Mouse (Mus musculus): ENCODE data around the gene Epb41l2.
A peak's percentile ranks its signal among the peaks of the same experiment; 100 is the strongest.

Gene Epb41l2

DNA sequence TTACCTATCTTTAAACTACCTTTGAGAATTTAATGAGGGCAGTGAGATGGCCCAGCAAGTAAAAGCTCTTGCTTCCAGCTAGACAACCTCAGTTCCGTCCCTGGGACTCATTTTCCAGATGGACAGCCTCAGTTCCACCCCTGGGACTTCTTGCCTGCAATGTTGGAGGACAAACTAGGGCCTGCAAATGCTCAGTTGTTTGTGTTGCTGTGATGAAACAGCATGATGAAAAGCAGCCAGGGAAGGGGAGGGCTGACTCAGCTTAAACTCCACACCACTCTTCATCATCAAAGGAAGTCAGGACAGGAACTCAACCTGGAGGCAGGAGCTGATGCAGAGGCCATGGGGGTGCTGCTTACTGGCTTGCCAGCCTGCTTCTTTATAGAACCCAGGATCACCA lies 154.2 kb downstream of the Epb41l2 start:
- no peak for DNase-seq

DNA sequence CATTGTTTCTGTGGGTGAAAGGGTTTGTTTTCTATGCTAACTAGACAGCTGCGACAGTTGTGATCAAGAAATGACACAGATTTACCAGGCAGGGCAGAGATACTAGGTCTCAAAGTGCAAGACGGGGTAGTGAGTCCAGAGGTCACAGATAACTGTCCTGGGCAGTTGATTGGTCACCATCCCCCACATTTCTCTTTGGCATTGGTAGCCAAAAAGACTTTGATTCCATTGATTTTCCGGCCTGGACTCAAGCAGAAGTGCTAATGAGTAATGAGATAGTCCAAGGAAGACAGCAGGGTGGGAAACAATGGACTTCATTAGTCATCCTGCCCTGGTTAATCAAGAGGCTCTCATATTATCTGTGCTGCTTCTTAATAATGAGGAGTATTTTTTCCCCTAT lies 160.4 kb downstream of the Epb41l2 start:
- DNase-seq = no peak

DNA sequence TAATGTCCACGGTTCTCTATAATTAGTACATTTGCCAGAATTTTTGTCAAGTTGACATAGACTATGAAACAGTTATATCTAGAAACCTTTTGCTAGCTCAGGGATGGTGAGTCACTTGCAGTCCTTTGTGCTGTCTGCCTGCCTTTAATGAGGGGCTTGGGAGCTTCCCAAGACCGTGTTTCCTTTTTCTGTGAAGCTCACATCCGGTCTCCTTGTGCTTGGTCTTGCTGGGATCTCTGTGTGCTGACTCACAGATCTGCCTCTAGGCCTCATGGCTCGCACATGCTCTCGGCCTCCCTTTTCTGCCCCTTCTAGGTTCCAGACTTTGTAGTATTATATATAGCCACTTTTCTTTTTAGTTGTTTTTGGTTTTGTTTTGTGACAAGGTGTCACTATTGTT lies 160.8 kb downstream of the Epb41l2 start:
- no peak for DNase-seq

DNA sequence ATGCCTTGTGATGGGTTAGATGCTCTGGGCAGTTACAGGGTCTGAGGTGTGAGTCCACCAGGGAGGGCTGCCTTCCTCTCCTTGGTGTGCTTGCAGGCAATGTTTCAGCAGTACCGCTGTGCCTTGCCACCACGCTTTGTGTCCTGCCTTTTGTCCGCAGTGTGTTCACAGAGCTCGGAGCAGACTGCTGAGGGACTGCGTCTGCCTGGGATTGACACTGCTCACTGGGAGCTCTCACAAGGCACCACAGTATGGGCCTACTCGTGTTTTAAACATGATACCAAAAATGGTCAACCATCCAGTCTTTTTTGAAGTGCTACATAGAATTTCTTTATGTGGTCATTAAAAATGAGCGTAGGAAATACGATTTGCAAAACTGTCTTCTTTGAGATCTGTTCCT lies 164.1 kb downstream of the Epb41l2 start:
- DNase-seq = no peak

DNA sequence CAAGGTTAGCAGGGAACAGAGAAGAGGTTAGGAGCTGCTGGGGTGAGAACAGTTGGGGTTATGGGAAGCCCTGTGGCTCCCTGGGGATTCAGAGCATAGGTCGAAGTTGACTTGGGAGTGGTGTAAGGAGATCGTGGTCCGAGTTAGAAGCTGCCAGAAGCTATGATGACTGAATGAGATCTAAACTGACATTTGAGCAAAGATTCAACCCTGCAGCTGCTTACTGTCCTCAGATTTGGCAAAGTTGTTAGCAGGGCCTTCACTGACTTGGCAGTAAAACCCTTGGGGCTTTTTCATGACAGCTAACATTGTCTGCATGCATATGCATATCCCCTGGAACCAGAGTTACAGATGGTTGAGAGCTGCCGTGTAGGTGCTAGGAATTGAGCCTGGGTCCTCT lies 166.6 kb downstream of the Epb41l2 start:
- DNase-seq = no peak

DNA sequence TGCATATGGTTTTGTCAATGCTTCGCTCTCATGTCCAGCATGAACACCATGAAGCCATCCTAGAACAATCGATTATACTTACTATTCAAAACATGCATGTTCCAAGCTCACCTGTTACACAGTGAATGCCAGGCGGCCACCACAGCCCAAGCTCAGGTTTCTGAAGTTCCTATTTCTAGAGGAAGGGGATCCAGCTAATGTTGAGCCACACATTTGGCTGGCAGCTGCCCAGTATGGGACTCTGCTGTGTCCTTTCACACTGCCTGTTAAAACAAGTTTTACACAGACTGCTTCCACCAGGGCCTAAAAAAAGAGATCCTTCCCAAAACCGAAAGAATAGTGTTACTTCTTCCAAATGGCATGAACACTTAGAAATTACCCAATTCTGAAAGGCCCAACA lies 167.0 kb downstream of the Epb41l2 start:
- DNase-seq = no peak

DNA sequence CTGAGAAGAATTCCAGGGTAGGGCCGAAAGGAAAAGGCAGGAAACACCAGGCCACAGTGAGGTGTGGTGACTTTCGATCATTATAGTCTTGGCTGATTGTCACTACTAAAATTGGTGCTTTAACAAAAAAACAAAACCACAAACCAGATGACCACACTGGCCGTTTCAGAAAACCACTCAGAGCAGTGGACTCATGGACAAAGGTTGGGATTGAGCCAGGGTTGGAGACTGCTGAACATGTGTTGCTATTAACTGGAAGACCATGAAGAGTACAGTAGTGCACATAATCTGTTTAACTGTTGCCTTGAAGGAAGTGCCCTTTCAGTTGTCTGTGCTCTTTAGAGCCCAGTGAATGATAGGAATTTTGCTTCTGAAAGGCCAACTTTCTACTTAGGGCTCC lies 167.5 kb downstream of the Epb41l2 start:
- no peak for DNase-seq

DNA sequence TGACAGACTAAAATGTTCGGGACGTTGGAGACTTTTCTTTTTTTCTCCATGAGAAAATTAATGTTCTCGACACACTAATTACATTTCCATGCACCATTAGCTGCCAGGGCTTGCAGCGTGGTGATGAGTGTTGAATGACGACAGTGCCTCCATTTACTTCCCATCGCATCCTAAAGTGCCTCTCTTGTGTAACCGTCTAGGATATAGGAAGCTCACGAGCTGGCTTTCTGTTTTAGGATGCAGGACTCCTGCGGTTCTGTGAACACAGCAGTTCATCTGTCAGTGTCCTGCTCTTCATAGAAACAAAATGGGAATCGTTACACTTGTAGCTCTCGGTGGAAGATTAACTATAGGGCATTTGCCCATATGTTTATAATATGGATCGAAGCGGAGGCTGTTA lies 171.7 kb downstream of the Epb41l2 start:
- DNase-seq = no peak

DNA sequence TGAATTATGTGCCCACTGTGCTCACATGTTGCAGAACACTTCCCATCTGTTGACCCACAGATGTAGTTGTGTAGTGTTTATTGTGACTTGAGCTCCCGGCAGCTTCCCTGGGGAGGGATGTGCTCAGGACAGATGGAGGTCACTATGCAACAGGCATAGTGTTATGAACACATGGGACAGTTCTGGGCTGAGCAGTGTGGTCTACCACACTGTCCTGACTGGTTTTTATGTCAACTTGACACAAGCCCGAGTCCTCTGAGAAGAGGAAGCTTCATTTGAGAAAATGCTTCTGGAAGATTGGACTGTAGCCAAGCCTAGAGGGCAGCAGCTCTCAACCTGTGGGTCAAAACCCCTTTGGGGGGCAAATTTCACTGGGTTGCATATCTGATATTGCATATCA lies 173.5 kb downstream of the Epb41l2 start:
- DNase-seq = no peak

DNA sequence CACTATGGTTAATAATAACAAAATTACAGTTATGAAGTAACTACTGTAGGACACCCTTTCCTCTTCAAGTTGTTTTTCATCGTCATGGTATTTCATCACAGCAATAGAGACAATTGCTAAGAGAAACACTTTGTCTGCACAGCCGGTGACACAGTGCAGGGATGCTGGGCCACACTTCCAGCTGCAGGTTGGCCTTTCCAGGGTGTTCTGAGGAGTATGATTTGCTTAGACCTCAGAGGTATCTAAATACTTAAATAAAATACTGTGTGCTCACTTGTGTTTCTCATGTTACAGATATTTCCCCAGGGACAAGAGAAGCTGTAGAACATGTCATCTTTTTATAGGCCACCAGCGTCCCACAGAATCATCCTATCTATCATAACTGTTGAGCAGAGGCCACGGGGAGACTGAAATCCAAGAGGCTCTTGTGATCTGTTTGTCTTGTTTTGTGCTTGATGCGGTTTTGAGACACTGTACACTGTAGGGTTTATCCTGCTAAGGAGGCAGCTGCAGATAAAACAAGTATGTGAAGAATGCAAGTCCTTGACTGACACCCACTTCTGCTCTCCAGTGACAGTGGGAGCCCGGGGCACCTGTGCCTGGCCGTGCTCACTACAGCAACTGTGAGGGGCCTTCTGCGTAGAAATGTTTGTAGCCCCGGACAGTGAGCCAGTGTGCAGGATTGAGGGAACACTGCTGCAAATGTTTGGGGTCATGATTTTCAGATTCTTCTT lies 174.1 kb downstream of the Epb41l2 start:
- no peak for DNase-seq

DNA sequence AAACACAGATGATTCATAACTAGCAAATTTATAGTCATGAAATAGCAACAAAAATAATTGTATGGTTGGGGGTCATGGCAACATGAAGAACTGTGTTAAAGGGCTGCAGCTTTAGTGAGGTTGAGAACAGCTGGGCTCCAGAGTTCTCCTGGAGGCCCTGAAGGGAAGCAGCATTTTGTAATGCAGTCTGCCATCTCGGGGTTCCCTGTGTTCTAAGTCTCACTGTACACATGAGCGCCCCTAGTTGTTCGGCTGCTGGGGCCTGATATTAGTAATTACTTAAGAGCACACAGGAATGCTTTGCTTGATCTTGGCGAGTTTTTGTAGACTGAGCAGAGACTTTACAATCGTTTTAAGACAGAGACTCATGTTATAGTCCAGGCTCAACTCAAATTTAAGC lies 174.9 kb downstream of the Epb41l2 start:
- no peak for DNase-seq

DNA sequence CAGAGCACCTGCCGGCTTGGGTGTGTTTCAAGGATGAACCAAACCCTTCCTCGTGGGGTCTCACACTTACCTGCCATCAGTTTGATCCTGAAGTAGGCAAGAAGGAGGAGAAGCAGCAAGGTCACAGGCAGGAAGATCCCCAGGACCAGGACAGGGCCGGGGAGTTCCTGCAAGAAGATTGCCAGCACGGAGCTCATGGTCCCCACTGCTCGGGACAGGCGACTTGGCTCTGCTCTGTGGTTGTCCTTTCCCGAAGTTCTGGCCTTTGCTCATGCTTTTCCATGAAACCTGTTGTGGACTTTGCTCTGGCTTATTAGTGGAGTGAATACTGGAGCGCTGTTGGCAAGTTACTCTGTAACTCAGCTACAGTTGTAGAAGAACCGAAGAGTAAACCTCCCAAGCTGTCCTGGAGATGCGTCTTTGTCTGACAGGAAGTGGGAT lies 176.3 kb downstream of the Epb41l2 start, which contains the start of gene Smlr1:
TSS of gene Smlr1 (minus strand) at position 377 of the 441 bp plus-strand sequence.
- DNase-seq = no peak

DNA sequence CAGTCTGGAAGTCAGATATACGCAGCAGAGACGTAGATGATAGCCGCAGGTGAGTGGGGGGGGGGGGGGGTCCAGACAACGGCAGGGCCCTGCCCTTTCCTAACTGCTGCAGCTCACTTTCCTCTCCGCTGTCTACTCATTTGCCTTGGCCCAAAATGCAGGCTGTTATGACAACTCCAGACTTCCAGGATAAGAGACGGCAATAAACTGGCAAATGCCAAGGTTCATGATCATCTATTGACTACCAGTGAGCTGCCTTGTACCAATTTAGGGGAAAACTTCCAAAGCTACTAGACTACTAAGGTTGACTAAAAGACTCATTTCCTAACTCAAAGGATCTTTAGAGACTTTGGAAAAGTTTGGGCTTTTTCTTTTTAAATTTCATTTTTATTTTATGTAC lies 177.0 kb downstream of the Epb41l2 start:
- DNase-seq = no peak

DNA sequence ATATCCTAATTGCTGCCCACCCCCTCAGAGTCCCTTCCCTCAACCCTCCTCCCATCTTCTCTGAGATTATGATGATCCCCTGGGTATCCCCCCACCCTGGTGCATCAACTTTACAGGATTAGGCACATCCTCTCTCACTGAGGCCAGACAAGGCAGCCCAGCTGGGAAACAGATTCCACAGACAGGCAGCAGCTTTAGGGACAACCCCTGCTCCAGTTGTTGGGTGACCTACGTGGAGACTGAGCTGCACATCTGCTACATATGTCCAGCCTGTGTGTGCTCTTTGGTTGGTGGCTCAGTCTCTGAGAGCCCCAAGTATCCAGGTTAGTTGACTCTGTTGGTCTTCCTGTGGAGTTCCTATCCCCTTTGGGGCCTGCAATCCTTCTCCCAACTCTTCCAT lies 179.1 kb downstream of the Epb41l2 start:
- no peak for DNase-seq

DNA sequence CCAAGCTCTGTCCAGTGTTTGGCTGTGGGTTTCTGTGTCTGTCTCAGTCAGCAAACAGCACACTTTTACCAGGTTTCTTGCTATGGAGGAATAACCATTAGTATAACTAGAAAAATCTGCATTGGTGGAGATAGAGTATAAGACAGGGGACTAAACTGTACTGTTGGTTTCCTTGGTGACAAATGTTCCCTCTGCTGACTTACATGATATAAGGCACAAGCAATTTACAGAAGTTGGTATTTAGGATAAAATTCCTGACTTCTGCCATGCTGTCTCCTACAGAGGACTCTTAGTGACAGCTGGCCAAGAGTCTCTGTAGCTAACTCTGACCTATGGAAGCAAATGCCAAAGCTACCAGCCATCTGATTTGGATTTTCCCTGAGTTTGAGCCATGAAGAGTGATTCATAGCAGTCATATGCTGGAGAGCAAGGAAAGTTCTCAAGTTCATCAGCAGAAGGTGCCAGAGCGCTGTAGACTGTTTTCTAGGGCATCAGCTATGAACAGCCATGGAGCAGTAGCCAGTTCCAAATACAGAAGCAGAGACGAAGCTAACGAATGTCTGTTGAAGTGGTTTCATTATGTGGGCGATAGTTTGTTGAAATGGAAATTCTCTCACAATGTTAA lies 179.7 kb downstream of the Epb41l2 start:
- DNase-seq = peak; percentile 7

DNA sequence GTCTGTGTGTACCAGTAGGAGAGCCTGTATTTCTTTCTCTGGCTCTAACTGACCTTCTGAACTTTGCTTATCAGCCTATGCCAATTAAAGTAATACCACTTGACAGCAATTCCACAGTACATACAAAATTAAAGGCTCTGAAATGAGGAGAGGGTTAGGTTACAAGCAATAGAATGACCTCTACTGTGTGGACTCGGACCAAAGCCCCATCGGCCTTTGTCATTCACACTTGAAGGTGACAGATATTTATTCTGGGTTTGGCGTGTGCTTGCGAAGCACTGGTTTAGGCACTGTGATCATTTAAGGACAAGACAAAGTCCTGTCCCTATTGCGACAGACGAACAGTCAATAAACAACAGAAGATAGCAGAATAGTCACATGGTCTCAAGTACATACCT lies 180.2 kb downstream of the Epb41l2 start:
- DNase-seq = no peak

DNA sequence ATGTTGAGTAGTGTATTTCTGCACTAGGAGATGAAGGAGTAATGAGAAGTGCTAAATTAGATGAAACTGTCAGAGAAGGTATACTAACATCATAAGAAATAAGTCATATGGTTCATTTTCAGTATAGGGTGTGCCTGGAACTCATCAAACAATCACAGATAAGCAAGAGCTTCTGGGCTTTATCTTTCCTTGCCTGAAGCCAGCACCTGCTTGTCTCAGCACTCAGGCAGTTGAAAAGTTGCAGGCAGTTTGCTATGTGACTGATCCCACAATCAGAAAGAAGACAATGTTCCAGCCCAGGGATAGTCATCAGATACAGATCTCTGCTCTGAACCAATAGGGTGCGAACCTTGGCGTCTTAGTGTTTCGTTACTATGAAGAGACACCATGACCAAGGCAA lies 181.5 kb downstream of the Epb41l2 start:
- DNase-seq = no peak

DNA sequence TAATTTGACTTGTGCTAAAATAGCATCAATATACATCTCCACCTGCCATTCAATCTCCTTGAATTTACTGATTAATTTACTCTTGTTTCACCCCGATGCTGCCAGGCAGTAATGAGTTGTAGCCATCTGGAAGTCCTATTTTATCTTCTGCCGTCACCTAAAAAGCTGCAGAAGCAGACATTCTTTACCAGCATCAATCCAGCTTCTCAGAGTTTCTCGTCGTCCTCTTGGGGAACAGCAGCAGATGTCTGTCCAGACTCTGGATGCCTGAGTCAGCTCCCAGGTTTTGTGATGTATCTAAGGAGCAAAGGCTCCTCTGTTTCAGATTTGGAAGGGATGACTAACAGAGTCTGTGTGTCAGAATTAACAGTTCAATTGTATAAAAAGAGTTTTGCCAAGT lies 193.3 kb downstream of the Epb41l2 start:
- DNase-seq = no peak

DNA sequence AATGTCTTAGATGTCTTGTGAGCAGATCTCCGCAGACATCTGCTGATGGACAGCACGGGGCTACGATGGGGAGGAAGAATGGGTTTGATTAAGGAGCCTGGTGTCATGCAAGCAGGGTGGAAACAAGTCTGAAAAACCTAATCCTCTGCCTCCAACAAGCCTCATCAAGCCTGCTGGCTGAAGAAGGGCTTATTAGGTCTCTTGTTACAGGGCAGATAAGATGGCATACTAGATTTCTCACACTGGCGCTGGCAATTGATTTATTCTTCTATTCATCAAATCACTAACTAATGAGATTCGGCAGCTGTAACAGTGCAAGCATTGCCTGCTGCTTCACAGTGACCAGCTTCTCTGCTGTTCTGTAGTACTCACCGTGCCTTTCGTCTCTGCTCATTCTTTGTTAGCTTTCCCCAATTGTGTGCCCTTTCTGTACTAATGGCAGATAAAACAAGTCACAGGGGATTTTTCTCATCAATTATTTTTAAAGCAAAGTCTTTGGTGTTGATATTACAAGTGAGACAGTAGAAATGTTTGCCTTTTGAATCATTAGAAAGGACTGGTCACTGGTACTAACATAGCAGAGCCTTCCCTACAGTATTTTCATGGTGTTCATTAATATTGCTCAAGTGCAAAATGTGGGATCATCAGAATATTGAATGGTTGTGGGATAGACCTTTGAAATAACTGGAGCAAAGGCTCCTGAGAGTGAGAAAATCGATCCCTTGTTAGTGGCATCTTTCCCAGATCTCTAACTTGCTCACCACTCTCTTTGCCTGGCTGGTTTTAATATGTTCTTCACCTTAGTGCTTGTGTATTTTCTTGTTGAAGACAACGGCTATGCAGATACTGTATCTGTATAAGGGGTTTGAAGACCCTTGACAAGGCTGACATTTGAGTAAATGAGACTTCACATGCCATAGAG lies 212.0 kb downstream of the Epb41l2 start:
- DNase-seq = no peak
